Mouse (Mus musculus): ENCODE results near the gene Slc35b2. TPM values are rescaled to one million over a fixed set of nuclear protein-coding genes. Genes with fewer than 3 reads are reported as not detected.

Gene Slc35b2
- polyA plus RNA-seq, 2 experiments from 2014 or later = 27.7 to 33.8 TPM

DNA sequence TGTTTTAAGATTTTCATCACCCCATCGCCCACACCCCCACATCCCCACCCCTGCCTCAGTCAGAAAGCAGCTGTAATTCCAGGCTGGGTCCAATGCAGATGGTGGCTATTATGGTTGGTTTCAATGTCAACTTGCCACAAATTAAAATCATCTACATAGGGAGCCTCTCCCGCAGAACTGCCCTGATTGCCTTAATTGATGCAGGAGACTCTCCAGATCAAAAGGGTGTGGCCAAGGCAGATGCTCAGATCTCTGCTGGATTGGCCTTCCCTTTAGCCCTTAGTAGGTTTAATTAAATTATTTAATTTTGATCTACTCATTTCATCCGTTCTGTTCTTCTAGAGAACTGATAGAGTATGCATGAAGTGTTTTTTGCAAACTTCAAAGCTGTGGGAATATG is 39.3 kb downstream of the Slc35b2 start:
- no peak for ATAC-seq

- ATAC-seq = no peak
Observed at GRCm38 (mm10) chr17:45606992-45607879, 43.6 kb downstream of the Slc35b2 start.

DNA sequence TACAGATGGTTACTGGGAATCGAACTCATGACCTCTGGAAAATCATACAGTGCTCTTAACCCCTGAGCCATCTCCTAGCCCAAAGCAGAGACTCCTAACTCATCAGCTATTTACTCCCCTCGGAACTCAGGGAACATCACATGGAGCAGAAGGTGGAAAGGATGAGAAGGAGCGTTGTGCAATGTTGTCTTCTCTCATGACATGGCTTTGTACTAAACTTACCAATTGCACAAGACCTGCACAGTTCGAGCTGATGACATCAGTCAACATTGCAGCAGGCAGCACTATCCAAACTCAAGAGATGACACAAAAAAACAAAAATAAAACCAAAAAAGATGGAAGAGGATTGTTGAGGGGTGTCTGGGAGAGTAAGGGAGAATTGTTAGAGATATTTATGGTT is 44.7 kb downstream of the Slc35b2 start:
- ATAC-seq = no peak

DNA sequence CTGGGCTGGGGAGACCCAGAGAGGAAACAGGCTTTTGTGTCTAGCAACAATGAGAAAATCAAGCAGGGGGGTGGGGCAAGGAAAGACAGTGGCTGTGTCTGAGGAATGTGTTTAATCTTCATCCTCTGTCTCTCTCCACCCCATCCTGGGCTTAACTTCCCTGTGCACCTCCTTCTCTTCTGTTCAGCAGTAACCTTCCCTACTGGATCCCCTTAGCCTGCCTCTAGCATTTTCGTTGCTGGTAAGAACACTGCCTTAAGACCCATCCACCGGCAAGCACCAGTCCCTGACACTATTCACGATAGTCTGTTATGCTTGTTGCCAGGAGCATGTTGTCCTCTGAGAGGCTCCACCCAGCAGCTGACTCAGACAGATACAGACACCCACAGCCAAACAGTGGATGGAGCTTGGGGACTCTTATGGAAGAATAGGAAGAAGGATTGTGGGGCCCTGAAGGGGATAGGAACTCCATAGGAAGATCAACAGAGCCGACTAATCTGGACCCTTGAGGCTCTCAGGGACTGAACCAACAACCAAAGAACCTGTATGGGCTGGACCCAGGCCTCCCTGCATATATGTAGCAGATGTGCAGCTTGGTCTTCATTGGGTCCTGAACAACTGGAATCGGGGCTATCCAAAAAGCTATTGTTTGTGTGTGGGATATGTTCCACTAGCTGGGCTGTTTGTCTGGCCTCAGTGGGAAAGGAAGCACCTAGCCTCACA is 46.6 kb downstream of the Slc35b2 start:
- no peak for ATAC-seq

GRCm38 (mm10) chr17:45612008-45612407 is 48.3 kb downstream of the Slc35b2 start:
- ATAC-seq = no peak

- ATAC-seq = no peak
Observed at GRCm38 (mm10) chr17:45612921-45613320, 49.2 kb downstream of the Slc35b2 start.

GRCm38 (mm10) chr17:45616046-45616650 is 52.5 kb downstream of the Slc35b2 start:
- ATAC-seq = no peak

GRCm38 (mm10) chr17:45616679-45617078 is 53.0 kb downstream of the Slc35b2 start:
- no peak for ATAC-seq

Other genes with a start within 250 kb of the Slc35b2 start
- gene Cdc5l, start 130.1 kb upstream of the Slc35b2 start, polyA plus RNA-seq (2017; shearing (Covaris generic)) = 10 to 100 TPM; 61.5 to 69.5 TPM
- under 1 TPM; 0.43 to 0.74 TPM for gene Spats1, start 88.5 kb upstream of the Slc35b2 start, polyA plus RNA-seq (2017; shearing (Covaris generic))
- gene Aars2, start 57.0 kb upstream of the Slc35b2 start, polyA plus RNA-seq (2017; shearing (Covaris generic)) = 1 to 10 TPM; 2.1 to 3.4 TPM
- gene Tcte1, start 40.4 kb upstream of the Slc35b2 start, polyA plus RNA-seq (2017; shearing (Covaris generic)) = not detected
- gene Tmem151b, start 14.2 kb upstream of the Slc35b2 start, polyA plus RNA-seq (2017; shearing (Covaris generic)) = not detected
- gene Nfkbie, start 8.2 kb upstream of the Slc35b2 start, polyA plus RNA-seq (2017; shearing (Covaris generic)) = 10 to 100 TPM; 28.3 to 50.2 TPM
- gene Hsp90ab1, start 9.4 kb downstream of the Slc35b2 start, polyA plus RNA-seq (2017; shearing (Covaris generic)) = 100 to 1,000 TPM; 836 to 982 TPM
- 10 to 100 TPM; 82.3 to 85.3 TPM for gene Slc29a1, start 35.7 kb downstream of the Slc35b2 start, polyA plus RNA-seq (2017; shearing (Covaris generic))
- gene Mymx, start 38.2 kb downstream of the Slc35b2 start, polyA plus RNA-seq (2017; shearing (Covaris generic)) = not detected
- gene Capn11, start 95.5 kb downstream of the Slc35b2 start, polyA plus RNA-seq (2017; shearing (Covaris generic)) = under 1 TPM in 1 of 2 experiments, not detected in 1; 0.33 TPM
- gene Mrpl14, start 122.4 kb downstream of the Slc35b2 start, polyA plus RNA-seq (2017; shearing (Covaris generic)) = 10 to 100 TPM; 73.4 to 90.9 TPM
- 1 to 10 TPM; 2.7 to 3.6 TPM for gene Tmem63b, start 123.0 kb downstream of the Slc35b2 start, polyA plus RNA-seq (2017; shearing (Covaris generic))
- not detected for gene 1600014C23Rik, start 170.0 kb downstream of the Slc35b2 start, polyA plus RNA-seq (2017; shearing (Covaris generic))

Measured in activated CD4-positive, CD25-positive, alpha-beta regulatory T cell, adult 4 months (primary cell).